Mouse (Mus musculus): Measurements from ENCODE around the gene Arhgef10l. TPM values are rescaled to one million over a fixed set of nuclear protein-coding genes. Genes with fewer than 3 reads are reported as not detected.
A peak's percentile ranks its signal among the peaks of the same experiment; 100 is the strongest.

The Arhgef10l gene
- polyA plus RNA-seq, 1 experiment from 2014 or later, result 6.3 TPM

DNA sequence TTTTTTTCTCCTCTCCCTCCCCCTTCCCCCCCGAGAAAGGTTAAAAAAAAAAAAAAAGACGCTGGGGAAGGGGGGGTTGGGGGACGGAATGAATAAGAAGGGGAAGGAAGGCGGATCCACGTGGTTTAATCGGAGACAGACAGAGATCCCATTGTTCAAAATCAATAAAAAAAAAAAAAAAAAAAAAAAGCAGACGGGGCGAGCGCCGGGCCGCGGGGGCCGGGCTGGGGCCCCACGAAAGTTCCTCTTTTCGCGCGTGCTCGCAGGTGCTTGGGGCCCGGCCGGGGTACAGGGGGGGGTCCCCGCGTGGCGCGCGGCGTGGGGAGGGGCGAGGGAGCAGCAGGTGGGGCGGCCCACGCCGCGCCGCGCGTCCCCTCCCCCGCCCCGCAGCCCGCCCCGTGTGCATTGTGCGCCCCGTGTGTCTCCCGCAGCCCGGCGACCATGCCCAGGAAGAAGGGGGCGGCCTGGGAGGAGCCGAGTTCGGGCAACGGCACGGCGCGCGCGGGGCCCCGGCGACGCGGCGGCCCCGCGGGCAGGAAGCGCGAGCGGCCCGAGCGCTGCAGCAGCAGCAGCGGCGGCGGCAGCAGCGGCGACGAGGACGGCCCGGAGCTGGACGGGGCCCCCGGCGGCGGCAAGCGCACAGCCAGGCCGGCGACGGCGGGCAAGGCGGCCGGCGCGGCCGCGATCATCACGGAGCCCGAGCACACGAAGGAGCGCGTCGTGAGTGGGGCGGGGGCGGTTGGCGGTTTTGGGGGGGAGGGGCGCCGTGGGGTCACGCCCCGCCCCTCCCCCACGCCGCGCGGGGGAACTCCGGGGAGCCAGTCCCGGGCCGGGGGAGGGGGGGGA lies 36.1 kb upstream of the Arhgef10l start:
- Histone ChIP-seq H3K27me3 (ENCODE audit: insufficient read depth, low read length) (no peaks in the 10 kb centered on the region), H3K4me2 (ENCODE audit: low read depth, low read length) (peak overlapping the region; percentile 91), H3K9ac (replicated peaks) (peak overlapping the region; percentile 90), H3K9me3 (ENCODE audit: low read length) (no peaks in the 10 kb centered on the region), H3K4me3 (ENCODE audit: low read depth, low read length) (peak overlapping the region; percentile 69), H3K27ac (ENCODE audit: low read depth) (peak overlapping the region; percentile 94), H3K4me1 (ENCODE audit: insufficient read depth) (peaks cover 35% of the 10 kb centered on the region), H3K36me3 (replicated peaks; ENCODE audit: insufficient read depth, low read length) (peaks cover 12% of the 10 kb centered on the region)
- 0% methylated on average over 25 of the region's 107 CpGs for WGBS (ENCODE audit: insufficient replicate concordance)
- no peak for TF ChIP-seq EP300 (IDR thresholded peaks at IDR 0.05; ENCODE audit: low read depth)
- TF ChIP-seq CTCF (IDR thresholded peaks at IDR 0.05; ENCODE audit: low read depth), result no peak
- ATAC-seq, result peak; percentile 26
- DNase-seq, result peak; percentile 68

DNA sequence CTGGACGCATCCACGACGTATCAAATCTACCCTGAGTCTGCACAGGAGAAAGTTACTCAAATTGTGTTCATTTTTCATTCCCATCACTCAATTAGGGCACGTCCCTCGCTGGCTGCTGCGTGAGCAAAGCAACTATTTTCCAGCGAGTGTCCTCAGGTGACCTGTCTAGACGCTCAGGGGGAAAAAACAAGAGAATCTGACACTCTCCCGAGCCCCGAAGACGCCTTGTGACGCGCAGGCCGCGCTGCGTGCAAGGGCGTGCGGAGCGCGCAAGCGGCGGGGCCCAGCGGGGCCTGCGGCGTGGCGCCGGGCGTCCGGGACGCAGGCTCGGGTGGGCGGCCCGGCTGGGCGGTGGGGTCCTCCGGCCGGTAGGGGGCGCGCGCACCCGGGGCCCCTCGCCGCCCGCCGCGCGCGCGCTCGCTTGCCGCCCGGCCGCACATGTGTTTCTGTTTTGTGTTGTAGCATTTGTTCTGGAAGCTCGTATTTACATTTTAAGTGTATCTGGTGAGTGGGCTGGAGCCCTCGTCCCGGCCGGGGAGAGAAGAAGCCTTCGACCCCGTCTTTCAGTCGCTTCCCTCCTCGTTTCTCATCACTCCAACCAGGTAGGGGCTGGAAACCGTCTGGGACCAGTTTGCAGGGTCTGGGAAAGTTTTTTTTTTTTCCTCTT lies 35.4 kb upstream of the Arhgef10l start:
- H3K4me2 ChIP-seq (ENCODE audit: low read depth, low read length), result peak overlapping the region; percentile 91
- WGBS (ENCODE audit: insufficient replicate concordance), result under 1% methylated on average over 60 of the region's 61 CpGs
- H3K27ac ChIP-seq (ENCODE audit: low read depth), result peak overlapping the region; percentile 94
- H3K4me3 ChIP-seq (ENCODE audit: low read depth, low read length), result peak overlapping the region; percentile 69
- H3K36me3 ChIP-seq (replicated peaks; ENCODE audit: insufficient read depth, low read length), result peaks cover 11% of the 10 kb centered on the region
- peak; percentile 72 for ATAC-seq
- DNase-seq, result peak; percentile 87
- H3K4me1 ChIP-seq (ENCODE audit: insufficient read depth), result peaks cover 36% of the 10 kb centered on the region
- H3K9me3 ChIP-seq (ENCODE audit: low read length), result no peaks in the 10 kb centered on the region
- no peaks in the 10 kb centered on the region for H3K27me3 ChIP-seq (ENCODE audit: insufficient read depth, low read length)
- peak overlapping the region; percentile 90 for H3K9ac ChIP-seq (replicated peaks)
- TF ChIP-seq EP300 (IDR thresholded peaks at IDR 0.05; ENCODE audit: low read depth), result no peak
- peak; percentile 41 for TF ChIP-seq CTCF (IDR thresholded peaks at IDR 0.05; ENCODE audit: low read depth)

DNA sequence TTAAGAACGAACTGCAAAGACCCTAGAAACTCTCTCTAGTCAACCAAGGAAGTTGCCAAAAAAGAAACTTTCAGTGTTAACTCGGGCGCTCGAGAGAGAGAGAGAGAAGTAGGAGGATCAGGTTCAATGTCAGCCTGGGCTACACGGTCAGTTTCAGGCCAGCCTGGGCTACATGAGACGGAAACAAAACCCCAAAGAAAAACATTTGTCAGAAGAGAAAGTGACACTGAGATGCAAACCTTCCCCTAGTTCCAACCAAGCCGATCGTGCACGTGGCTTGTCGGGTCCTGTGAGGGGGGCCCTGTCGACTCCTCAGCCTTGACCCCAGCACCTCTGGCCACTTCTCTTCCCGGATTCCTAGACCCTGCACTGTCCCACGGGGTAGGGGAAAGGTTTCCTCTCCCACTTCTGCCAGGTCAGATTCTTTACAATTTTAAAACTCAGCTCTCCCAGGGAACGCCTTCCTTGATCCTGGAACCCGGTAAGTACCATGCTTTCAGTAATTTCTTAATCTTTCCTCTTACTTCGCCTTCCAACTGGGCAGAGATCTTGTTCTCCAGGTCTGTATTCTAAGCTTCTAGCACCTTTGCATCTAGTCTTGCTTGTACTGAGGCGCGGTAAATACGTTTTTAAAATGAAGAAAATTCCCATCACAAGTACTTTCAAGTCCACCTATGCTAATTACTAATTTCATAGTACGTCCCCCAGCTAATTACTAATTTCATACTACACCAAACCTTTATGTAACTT lies 34.6 kb upstream of the Arhgef10l start, which contains the start of gene Rcc2:
Gene Rcc2, plus strand, starts transcription at position 273 of the 750 bp plus-strand sequence.
- H3K27me3 ChIP-seq (ENCODE audit: insufficient read depth, low read length), result no peaks in the 10 kb centered on the region

DNA sequence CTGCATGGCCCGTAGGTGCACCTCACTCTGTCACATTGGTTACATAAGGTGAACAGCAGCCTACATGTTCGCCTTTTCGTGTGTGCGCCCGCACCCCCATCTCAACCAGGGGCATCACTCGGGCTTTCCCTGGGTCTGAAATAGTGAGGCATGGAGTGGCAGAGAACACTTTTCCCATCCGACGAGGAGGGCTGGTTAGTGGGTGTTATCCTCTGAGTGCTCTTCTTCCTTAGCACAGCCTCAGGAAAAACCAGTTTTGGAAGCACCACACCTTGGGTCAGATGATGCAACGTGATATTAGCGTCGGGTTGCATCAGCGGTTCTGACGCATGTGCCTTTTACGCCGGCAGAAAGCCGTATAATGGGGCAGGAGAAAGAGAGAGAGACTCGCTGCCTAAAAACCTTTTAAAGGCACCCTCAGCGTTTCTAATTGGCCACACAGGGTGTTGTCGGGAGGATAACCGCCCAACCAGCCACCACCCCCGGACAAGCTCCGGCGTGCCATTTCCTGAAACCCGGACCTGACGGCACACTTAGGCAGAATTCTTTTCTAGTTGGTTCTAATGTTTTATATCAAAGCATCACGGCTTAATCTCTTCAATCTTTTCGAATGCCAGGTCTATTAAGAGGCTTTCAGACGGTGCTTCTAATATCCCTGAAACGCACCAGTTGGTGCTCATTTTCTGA lies 33.8 kb upstream of the Arhgef10l start:
- peak overlapping the region; percentile 94 for H3K27ac ChIP-seq (ENCODE audit: low read depth)
- peak overlapping the region; percentile 91 for H3K4me2 ChIP-seq (ENCODE audit: low read depth, low read length)
- H3K9ac ChIP-seq (replicated peaks), result peak overlapping the region; percentile 90
- H3K4me1 ChIP-seq (ENCODE audit: insufficient read depth), result peaks cover 42% of the 10 kb centered on the region
- no peaks in the 10 kb centered on the region for H3K9me3 ChIP-seq (ENCODE audit: low read length)
- peak overlapping the region; percentile 69 for H3K4me3 ChIP-seq (ENCODE audit: low read depth, low read length)
- ATAC-seq (peak; percentile 63), DNase-seq (peak; percentile 79)
- 5% methylated on average over 29 of the region's 29 CpGs for WGBS (ENCODE audit: insufficient replicate concordance)
- H3K36me3 ChIP-seq (replicated peaks; ENCODE audit: insufficient read depth, low read length), result no peaks in the 10 kb centered on the region
- H3K27me3 ChIP-seq (ENCODE audit: insufficient read depth, low read length), result no peaks in the 10 kb centered on the region
- TF ChIP-seq EP300 (IDR thresholded peaks at IDR 0.05; ENCODE audit: low read depth), result peak; percentile 54; the same call in 1 of the 2 replicates
- no peak for TF ChIP-seq CTCF (IDR thresholded peaks at IDR 0.05; ENCODE audit: low read depth)

More for the DNA sequence above, 34.6 kb upstream of the Arhgef10l start, which contains the start of gene Rcc2:
- TF ChIP-seq EP300 (IDR thresholded peaks at IDR 0.05; ENCODE audit: low read depth), result no peak
- Histone ChIP-seq H3K4me1 (ENCODE audit: insufficient read depth) (peaks cover 42% of the 10 kb centered on the region), H3K4me3 (ENCODE audit: low read depth, low read length) (peak within 1 kb of the TSS; percentile 69), H3K36me3 (replicated peaks; ENCODE audit: insufficient read depth, low read length) (peaks cover 5% of the 10 kb centered on the region), H3K4me2 (ENCODE audit: low read depth, low read length) (peak within 1 kb of the TSS; percentile 91), H3K9ac (replicated peaks) (peak within 1 kb of the TSS; percentile 90), H3K9me3 (ENCODE audit: low read length) (no peaks in the 10 kb centered on the region), H3K27ac (ENCODE audit: low read depth) (peak within 1 kb of the TSS; percentile 94)
- 5% methylated on average over 20 of the region's 20 CpGs for WGBS (ENCODE audit: insufficient replicate concordance)
- DNase-seq (no peak), ATAC-seq (no peak)

DNA sequence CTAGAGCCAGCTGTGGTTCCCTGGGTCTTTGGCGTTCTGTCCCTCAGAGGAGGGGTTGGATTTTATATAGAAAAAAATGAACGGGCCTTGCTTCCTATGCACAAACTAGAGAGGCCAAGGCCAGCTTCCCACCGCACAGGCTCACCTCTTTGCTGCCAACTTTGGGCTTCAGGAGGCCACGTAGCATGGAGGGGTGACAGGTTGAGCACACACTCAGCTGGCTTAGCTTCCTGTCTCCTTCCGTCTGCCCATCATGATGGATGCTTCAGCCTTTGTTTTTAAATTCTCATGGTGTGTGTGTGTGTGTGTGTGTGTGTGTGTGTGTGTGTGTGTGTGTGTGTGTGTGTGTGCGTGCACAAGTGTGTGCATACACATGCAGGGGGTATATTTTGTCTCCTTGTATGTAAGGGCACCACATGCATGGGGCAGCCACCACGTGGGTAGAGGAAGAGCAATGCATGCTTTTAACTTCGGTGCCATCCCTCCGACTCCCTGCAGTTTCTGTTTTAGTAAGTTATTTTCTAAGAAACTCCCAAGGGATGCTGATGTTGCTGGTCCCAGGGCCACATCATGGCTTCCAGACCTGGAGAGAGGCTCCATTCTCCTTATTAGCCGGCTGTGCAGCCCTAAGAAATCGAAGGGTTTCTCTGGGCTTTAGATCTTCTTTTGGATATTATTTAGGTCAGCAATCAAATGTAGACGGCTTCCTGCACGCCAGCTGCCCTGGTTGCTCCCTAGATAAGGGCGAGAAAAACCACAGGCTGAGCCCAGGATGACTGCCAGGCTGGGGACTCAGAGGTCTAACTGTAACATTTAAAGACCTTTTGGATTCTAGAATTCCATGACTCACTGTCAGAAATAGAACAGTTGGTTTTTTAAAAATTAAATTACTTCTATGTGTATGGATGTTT lies 30.1 kb upstream of the Arhgef10l start:
- H3K9ac ChIP-seq (replicated peaks), result peak overlapping the region; percentile 9; the same call in 1 of the 2 replicates
- H3K4me3 ChIP-seq (ENCODE audit: low read depth, low read length), result peak overlapping the region; percentile 24; the same call in 1 of the 2 replicates

More for the DNA sequence above, 30.1 kb upstream of the Arhgef10l start:
- ATAC-seq, result peak; percentile 36
- TF ChIP-seq CTCF (IDR thresholded peaks at IDR 0.05; ENCODE audit: low read depth) (no peak), EP300 (IDR thresholded peaks at IDR 0.05; ENCODE audit: low read depth) (peak; percentile 84)
- no peaks in the 10 kb centered on the region for H3K36me3 ChIP-seq (replicated peaks; ENCODE audit: insufficient read depth, low read length)
- peak overlapping the region; percentile 62 for H3K4me2 ChIP-seq (ENCODE audit: low read depth, low read length)
- DNase-seq, result peak; percentile 47
- peaks cover 30% of the 10 kb centered on the region for H3K4me1 ChIP-seq (ENCODE audit: insufficient read depth)
- peak overlapping the region; percentile 70 for H3K27ac ChIP-seq (ENCODE audit: low read depth)
- 46% methylated on average over 13 of the region's 14 CpGs for whole genome bisulfite sequencing (ENCODE audit: insufficient replicate concordance)
- no peaks in the 10 kb centered on the region for H3K27me3 ChIP-seq (ENCODE audit: insufficient read depth, low read length)
- H3K9me3 ChIP-seq (ENCODE audit: low read length), result no peaks in the 10 kb centered on the region

Data from liver, postnatal 0 days (tissue).